Mouse (Mus musculus): ENCODE results near the gene Syt3. TPM values are rescaled to one million over a fixed set of nuclear protein-coding genes. Genes with fewer than 3 reads are reported as not detected.

Gene Syt3
- polyA plus RNA-seq, 1 experiment from 2014 or later, result 1.6 TPM

DNA sequence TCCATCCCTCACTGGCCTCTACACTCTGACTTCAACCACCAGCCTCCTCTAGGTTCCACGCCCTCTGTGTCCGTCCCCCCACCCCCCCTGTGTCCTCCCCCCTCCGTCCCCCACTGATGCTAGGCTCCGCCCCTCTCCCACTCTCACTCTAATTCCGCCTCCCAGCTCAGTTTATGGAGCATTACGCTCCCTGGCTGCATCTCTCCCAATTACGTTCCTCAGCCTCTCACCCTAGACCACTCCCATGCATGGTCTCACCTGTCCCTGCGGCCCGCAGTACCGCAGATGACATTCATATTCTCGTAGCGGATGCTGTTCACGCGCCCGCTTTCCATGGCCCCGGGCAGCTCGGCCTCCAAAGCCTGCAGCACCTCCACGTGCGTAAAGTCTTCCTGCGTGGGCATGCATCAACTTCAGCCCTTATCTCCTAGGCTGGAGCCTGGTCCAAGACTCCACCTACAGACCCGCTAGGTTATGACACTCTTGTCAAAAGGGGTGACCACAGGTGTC lies 23.1 kb upstream of the Syt3 start:
- no peaks in the 10 kb centered on the region for H3K9me3 ChIP-seq (ENCODE audit: control insufficient read depth, low read length)
- H3K4me3 ChIP-seq (ENCODE audit: low read depth, low read length), result peak overlapping the region; percentile 42; the same call in 1 of the 2 replicates
- ATAC-seq (replicated peaks; ENCODE audit: low FRiP score, low TSS enrichment, low read depth) (peak; percentile 1; the same call in 1 of the 2 replicates), DNase-seq (ENCODE audit: low spot score) (peak; percentile 54)
- no peak overlapping the region for H3K9ac ChIP-seq (ENCODE audit: low read length)
- H3K36me3 ChIP-seq (ENCODE audit: control insufficient read depth, insufficient read depth, low read length), result no peaks in the 10 kb centered on the region
- H3K4me1 ChIP-seq (replicated peaks; ENCODE audit: control insufficient read depth, insufficient read depth, low read length), result peaks cover 26% of the 10 kb centered on the region
- H3K27ac ChIP-seq (ENCODE audit: low read depth), result no peak overlapping the region
- WGBS, result 9% methylated on average over 21 of the region's 21 CpGs
- H3K4me2 ChIP-seq (ENCODE audit: low read length), result peak overlapping the region; percentile 70
- H3K27me3 ChIP-seq (replicated peaks; ENCODE audit: control insufficient read depth, insufficient read depth, low read length), result peaks cover 37% of the 10 kb centered on the region

DNA sequence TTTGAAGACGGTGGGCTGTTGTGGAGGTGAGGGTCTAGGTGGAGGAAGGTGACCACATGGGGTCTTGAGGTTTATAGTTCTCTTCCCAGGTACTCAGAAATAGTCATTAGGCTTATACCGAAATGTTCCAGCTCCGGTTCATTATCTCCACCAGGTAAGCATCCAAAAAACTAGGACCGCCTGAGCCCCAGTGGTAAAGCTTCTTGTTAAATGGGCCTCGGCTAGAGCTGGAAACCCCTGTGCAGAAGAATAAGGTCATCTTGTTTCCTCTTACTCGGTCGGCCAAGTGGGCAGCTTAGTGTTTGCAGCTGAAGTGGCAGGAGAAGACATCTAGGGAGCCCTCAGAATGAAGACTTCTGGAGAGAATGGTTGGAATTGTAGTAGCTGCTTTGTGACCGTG lies 11.2 kb upstream of the Syt3 start:
- DNase-seq (ENCODE audit: low spot score) (no peak), ATAC-seq (replicated peaks; ENCODE audit: low FRiP score, low TSS enrichment, low read depth) (no peak)
- Histone ChIP-seq H3K4me2 (ENCODE audit: low read length) (no peak overlapping the region), H3K4me1 (replicated peaks; ENCODE audit: control insufficient read depth, insufficient read depth, low read length) (peaks cover 6% of the 10 kb centered on the region), H3K9ac (ENCODE audit: low read length) (no peak overlapping the region), H3K9me3 (ENCODE audit: control insufficient read depth, low read length) (no peaks in the 10 kb centered on the region), H3K4me3 (ENCODE audit: low read depth, low read length) (no peak overlapping the region), H3K27ac (ENCODE audit: low read depth) (no peak overlapping the region), H3K27me3 (replicated peaks; ENCODE audit: control insufficient read depth, insufficient read depth, low read length) (no peaks in the 10 kb centered on the region), H3K36me3 (ENCODE audit: control insufficient read depth, insufficient read depth, low read length) (no peaks in the 10 kb centered on the region)
- 85% methylated on average over 8 of the region's 8 CpGs for WGBS

GRCm38 (mm10) chr7:44373460-44373859 lies 10.4 kb upstream of the Syt3 start:
- 11% methylated on average over 7 of the region's 7 CpGs for WGBS

GRCm38 (mm10) chr7:44373889-44374652 lies 9.8 kb upstream of the Syt3 start:
- Histone ChIP-seq H3K9ac (ENCODE audit: low read length) (peak overlapping the region; percentile 58), H3K27ac (ENCODE audit: low read depth) (peak overlapping the region; percentile 69), H3K9me3 (ENCODE audit: control insufficient read depth, low read length) (no peaks in the 10 kb centered on the region), H3K4me3 (ENCODE audit: low read depth, low read length) (peak overlapping the region; percentile 64), H3K4me2 (ENCODE audit: low read length) (peak overlapping the region; percentile 71), H3K27me3 (replicated peaks; ENCODE audit: control insufficient read depth, insufficient read depth, low read length) (no peaks in the 10 kb centered on the region; the same call in 1 of the 2 replicates), H3K4me1 (replicated peaks; ENCODE audit: control insufficient read depth, insufficient read depth, low read length) (peaks cover 6% of the 10 kb centered on the region), H3K36me3 (ENCODE audit: control insufficient read depth, insufficient read depth, low read length) (no peaks in the 10 kb centered on the region)
- ATAC-seq (replicated peaks; ENCODE audit: low FRiP score, low TSS enrichment, low read depth), result peak; percentile 87
- WGBS, result under 1% methylated on average over 19 of the region's 19 CpGs
- peak; percentile 93 for DNase-seq (ENCODE audit: low spot score)

More at GRCm38 (mm10) chr7:44373460-44373859, 10.4 kb upstream of the Syt3 start:
- peak overlapping the region; percentile 71 for H3K4me2 ChIP-seq (ENCODE audit: low read length)
- H3K36me3 ChIP-seq (ENCODE audit: control insufficient read depth, insufficient read depth, low read length), result no peaks in the 10 kb centered on the region
- ATAC-seq (replicated peaks; ENCODE audit: low FRiP score, low TSS enrichment, low read depth), result no peak
- peaks cover 6% of the 10 kb centered on the region for H3K4me1 ChIP-seq (replicated peaks; ENCODE audit: control insufficient read depth, insufficient read depth, low read length)
- no peaks in the 10 kb centered on the region for H3K9me3 ChIP-seq (ENCODE audit: control insufficient read depth, low read length)
- H3K27me3 ChIP-seq (replicated peaks; ENCODE audit: control insufficient read depth, insufficient read depth, low read length), result no peaks in the 10 kb centered on the region; the same call in 1 of the 2 replicates
- H3K4me3 ChIP-seq (ENCODE audit: low read depth, low read length), result peak overlapping the region; percentile 64
- H3K27ac ChIP-seq (ENCODE audit: low read depth), result no peak overlapping the region
- no peak for DNase-seq (ENCODE audit: low spot score)
- no peak overlapping the region for H3K9ac ChIP-seq (ENCODE audit: low read length)

GRCm38 (mm10) chr7:44374756-44375155 lies 9.1 kb upstream of the Syt3 start:
- WGBS, result 0% methylated on average over 5 of the region's 5 CpGs
- DNase-seq (ENCODE audit: low spot score) (no peak), ATAC-seq (replicated peaks; ENCODE audit: low FRiP score, low TSS enrichment, low read depth) (no peak)
- peak overlapping the region; percentile 71 for H3K4me2 ChIP-seq (ENCODE audit: low read length)
- peak overlapping the region; percentile 64 for H3K4me3 ChIP-seq (ENCODE audit: low read depth, low read length)
- H3K4me1 ChIP-seq (replicated peaks; ENCODE audit: control insufficient read depth, insufficient read depth, low read length), result peaks cover 6% of the 10 kb centered on the region
- H3K36me3 ChIP-seq (ENCODE audit: control insufficient read depth, insufficient read depth, low read length), result no peaks in the 10 kb centered on the region
- peak overlapping the region; percentile 69 for H3K27ac ChIP-seq (ENCODE audit: low read depth)
- peak overlapping the region; percentile 58 for H3K9ac ChIP-seq (ENCODE audit: low read length)
- H3K9me3 ChIP-seq (ENCODE audit: control insufficient read depth, low read length), result no peaks in the 10 kb centered on the region
- H3K27me3 ChIP-seq (replicated peaks; ENCODE audit: control insufficient read depth, insufficient read depth, low read length), result no peaks in the 10 kb centered on the region; the same call in 1 of the 2 replicates

DNA sequence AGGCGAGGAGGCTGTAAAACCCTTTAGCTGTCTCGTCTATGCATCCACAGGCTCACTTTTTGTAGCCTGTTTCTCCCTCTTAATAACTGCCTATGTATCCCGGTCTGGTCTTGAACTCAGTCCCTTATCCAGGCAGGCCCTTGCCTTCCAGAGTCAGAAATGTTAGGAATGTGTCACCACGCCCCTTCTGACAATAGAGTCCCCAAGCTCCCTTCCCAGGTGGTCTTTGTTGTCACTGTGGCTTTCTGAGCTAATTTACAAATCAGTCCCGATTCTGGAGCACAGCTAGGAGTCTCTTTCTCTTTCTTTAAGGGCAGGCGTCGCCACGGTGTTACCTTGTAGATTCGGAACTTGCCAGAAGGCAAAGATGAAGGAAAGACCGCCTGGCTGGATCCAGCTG lies 8.7 kb upstream of the Syt3 start:
- Histone ChIP-seq H3K36me3 (ENCODE audit: control insufficient read depth, insufficient read depth, low read length) (no peaks in the 10 kb centered on the region), H3K4me1 (replicated peaks; ENCODE audit: control insufficient read depth, insufficient read depth, low read length) (peaks cover 6% of the 10 kb centered on the region), H3K9me3 (ENCODE audit: control insufficient read depth, low read length) (no peaks in the 10 kb centered on the region), H3K27ac (ENCODE audit: low read depth) (no peak overlapping the region; the same call in 1 of the 2 replicates), H3K9ac (ENCODE audit: low read length) (peak overlapping the region; percentile 58; the same call in 1 of the 2 replicates), H3K27me3 (replicated peaks; ENCODE audit: control insufficient read depth, insufficient read depth, low read length) (no peaks in the 10 kb centered on the region; the same call in 1 of the 2 replicates), H3K4me2 (ENCODE audit: low read length) (peak overlapping the region; percentile 71), H3K4me3 (ENCODE audit: low read depth, low read length) (peak overlapping the region; percentile 64; the same call in 1 of the 2 replicates)
- 11% methylated on average over 10 of the region's 10 CpGs for WGBS
- ATAC-seq (replicated peaks; ENCODE audit: low FRiP score, low TSS enrichment, low read depth) (no peak), DNase-seq (ENCODE audit: low spot score) (no peak)

DNA sequence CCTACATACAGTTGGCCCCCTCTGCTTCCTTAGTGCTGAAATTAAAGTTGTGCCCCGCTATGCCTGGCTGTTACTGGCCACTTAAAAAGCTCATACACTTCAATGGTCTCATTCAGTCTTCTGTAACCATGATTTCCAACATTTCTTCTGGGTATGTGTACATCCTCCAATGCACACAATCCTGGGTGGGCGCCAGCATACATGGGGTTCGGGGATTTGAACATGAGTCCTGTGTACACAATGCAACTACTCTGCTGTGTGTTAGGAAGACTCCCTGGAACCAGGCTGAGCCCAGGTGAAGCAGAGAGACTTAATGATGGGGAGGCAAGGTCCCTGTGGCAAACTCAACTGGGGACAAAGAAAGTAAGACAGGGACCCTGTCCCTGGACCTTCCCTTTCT lies 8.1 kb upstream of the Syt3 start:
- no peaks in the 10 kb centered on the region; the same call in 1 of the 2 replicates for H3K27me3 ChIP-seq (replicated peaks; ENCODE audit: control insufficient read depth, insufficient read depth, low read length)
- H3K4me2 ChIP-seq (ENCODE audit: low read length), result no peak overlapping the region
- ATAC-seq (replicated peaks; ENCODE audit: low FRiP score, low TSS enrichment, low read depth) (no peak), DNase-seq (ENCODE audit: low spot score) (no peak)
- H3K9ac ChIP-seq (ENCODE audit: low read length), result no peak overlapping the region
- no peak overlapping the region for H3K4me3 ChIP-seq (ENCODE audit: low read depth, low read length)
- no peaks in the 10 kb centered on the region for H3K9me3 ChIP-seq (ENCODE audit: control insufficient read depth, low read length)
- 58% methylated on average over 3 of the region's 3 CpGs for WGBS
- H3K36me3 ChIP-seq (ENCODE audit: control insufficient read depth, insufficient read depth, low read length), result no peaks in the 10 kb centered on the region
- no peak overlapping the region for H3K27ac ChIP-seq (ENCODE audit: low read depth)
- H3K4me1 ChIP-seq (replicated peaks; ENCODE audit: control insufficient read depth, insufficient read depth, low read length), result peaks cover 6% of the 10 kb centered on the region

DNA sequence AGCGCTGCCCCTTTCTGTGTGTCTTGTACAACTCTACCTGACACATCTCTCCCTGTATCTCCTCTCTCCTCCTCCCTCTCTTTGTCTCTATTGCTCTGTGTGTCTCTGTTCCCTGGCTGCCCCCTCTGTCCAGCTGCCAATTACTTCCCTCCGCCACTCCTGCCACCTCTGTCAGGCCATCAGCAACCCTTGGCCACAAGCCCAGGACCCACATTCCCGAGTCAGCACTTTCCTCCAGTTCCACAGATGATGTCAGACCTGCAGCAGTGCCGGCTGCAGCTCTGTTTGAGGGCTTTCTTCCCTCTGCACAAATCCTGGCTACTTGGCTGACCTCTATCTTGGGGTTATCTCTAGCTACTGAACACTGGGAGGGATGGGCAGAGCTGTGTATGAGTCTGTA lies 5.6 kb upstream of the Syt3 start:
- Histone ChIP-seq H3K9me3 (ENCODE audit: control insufficient read depth, low read length) (no peaks in the 10 kb centered on the region), H3K4me1 (replicated peaks; ENCODE audit: control insufficient read depth, insufficient read depth, low read length) (peaks cover 6% of the 10 kb centered on the region), H3K4me3 (ENCODE audit: low read depth, low read length) (no peak overlapping the region), H3K27ac (ENCODE audit: low read depth) (no peak overlapping the region), H3K4me2 (ENCODE audit: low read length) (no peak overlapping the region), H3K9ac (ENCODE audit: low read length) (no peak overlapping the region), H3K27me3 (replicated peaks; ENCODE audit: control insufficient read depth, insufficient read depth, low read length) (peaks cover 4% of the 10 kb centered on the region; the same call in 1 of the 2 replicates), H3K36me3 (ENCODE audit: control insufficient read depth, insufficient read depth, low read length) (no peaks in the 10 kb centered on the region)
- 43% methylated on average over 4 of the region's 4 CpGs for WGBS
- DNase-seq (ENCODE audit: low spot score) (no peak), ATAC-seq (replicated peaks; ENCODE audit: low FRiP score, low TSS enrichment, low read depth) (no peak)

All from intestine, embryonic 14.5 days (tissue).